Mouse (Mus musculus): ENCODE measurements at regions not wholly inside any gene's neighbourhood (a gene's known extent, or its start where the extent isn't known, plus 50 kb on each side); places are given as distances from the start of the nearest gene placed in this dataset.

GRCm38 (mm10) chr9:84370260-84370659, 445.3 kb downstream of the Bckdhb start:
- TF ChIP-seq MEF2A (IDR thresholded peaks at IDR 0.05; ENCODE audit: borderline replicate concordance, low read depth, low read length) (no peak), ZMIZ1 (IDR thresholded peaks at IDR 0.05; ENCODE audit: low read depth, low read length) (no peak), USF1 (IDR thresholded peaks at IDR 0.05; ENCODE audit: low read depth, low read length) (no peak), SMC3 (IDR thresholded peaks at IDR 0.05; ENCODE audit: low read depth, low read length) (no peak), KAT2A (IDR thresholded peaks at IDR 0.05; ENCODE audit: insufficient replicate concordance, low read length) (no peak), CHD2 (IDR thresholded peaks at IDR 0.05; ENCODE audit: low read length) (no peak), TBP (conservative IDR thresholded peaks at IDR 0.05; ENCODE audit: low read depth, low read length) (no peak), CTCF (conservative IDR thresholded peaks at IDR 0.05 in 1 of 2, IDR thresholded peaks at IDR 0.05 in 1 of 2; ENCODE audit: low read depth in 2 of 2, low read length in 2 of 2) (no peak), ZNF384 (IDR thresholded peaks at IDR 0.05; ENCODE audit: low read depth, low read length) (no peak), NRF1 (IDR thresholded peaks at IDR 0.05; ENCODE audit: low read depth, low read length) (no peak), MAZ (IDR thresholded peaks at IDR 0.05; ENCODE audit: low read depth, low read length) (no peak), JUND (conservative IDR thresholded peaks at IDR 0.05; ENCODE audit: low read depth, low read length) (no peak), ELF1 (IDR thresholded peaks at IDR 0.05; ENCODE audit: low read depth, low read length) (no peak), MXI1 (IDR thresholded peaks at IDR 0.05; ENCODE audit: low read depth, low read length) (no peak), MAFK (IDR thresholded peaks at IDR 0.05; ENCODE audit: insufficient replicate concordance, low read length) (no peak), BHLHE40 (IDR thresholded peaks at IDR 0.05; ENCODE audit: low read depth, low read length) (no peak), E2F4 (IDR thresholded peaks at IDR 0.05; ENCODE audit: insufficient replicate concordance, low read depth, low read length) (no peak)
- H3K4me1 ChIP-seq (ENCODE audit: control insufficient read depth in 1 of 2, insufficient read depth in 2 of 2), result no peaks in the 10 kb centered on the region
- in situ Hi-C loops (cut with MboI; ENCODE audit: low pct_ligation_motif_present, low pct_unique_long_range_greater_than_20kb, low sequenced_read_pairs), result no loop called here
- dilution Hi-C loops (cut with MboI; ENCODE audit: extremely low pct_ligation_motif_present, extremely low pct_unique_long_range_greater_than_20kb, low sequenced_read_pairs), result no loop called here
- no peaks in the 10 kb centered on the region for H3K79me2 ChIP-seq (replicated peaks; ENCODE audit: control insufficient read depth, extremely low read depth, insufficient read depth, poor library complexity, severe bottlenecking)
- H3K4me3 ChIP-seq (replicated peaks in 1 of 3; ENCODE audit: low read depth in 2 of 3, low read length in 2 of 3, poor library complexity in 1 of 3), result no peak overlapping the region
- no peak overlapping the region for H3K4me2 ChIP-seq (ENCODE audit: insufficient read depth, low read depth, poor library complexity, severe bottlenecking)
- no peaks in the 10 kb centered on the region for H3K27me3 ChIP-seq (replicated peaks)
- H3K9ac ChIP-seq (ENCODE audit: insufficient read depth, low read depth), result no peak overlapping the region
- no peak overlapping the region for H3K27ac ChIP-seq (ENCODE audit: insufficient read depth, low read depth)
- no peaks in the 10 kb centered on the region for H3K36me3 ChIP-seq (replicated peaks in 1 of 2; ENCODE audit: control insufficient read depth in 1 of 2, insufficient read depth in 1 of 2, low read length in 1 of 2)
- DNase-seq (ENCODE audit: extremely low read depth), result no peak
- H3K9me3 ChIP-seq (replicated peaks; ENCODE audit: low read length), result no peaks in the 10 kb centered on the region

- dilution Hi-C loops (cut with MboI; ENCODE audit: extremely low pct_ligation_motif_present, extremely low pct_unique_long_range_greater_than_20kb, low sequenced_read_pairs) (no loop called here), in situ Hi-C loops (cut with MboI; ENCODE audit: low pct_ligation_motif_present, low pct_unique_long_range_greater_than_20kb, low sequenced_read_pairs) (no loop called here)
- no peak for DNase-seq (ENCODE audit: extremely low read depth)
- Histone ChIP-seq H3K4me1 (ENCODE audit: control insufficient read depth in 1 of 2, insufficient read depth in 2 of 2) (no peaks in the 10 kb centered on the region), H3K9me3 (replicated peaks; ENCODE audit: low read length) (no peaks in the 10 kb centered on the region), H3K79me2 (replicated peaks; ENCODE audit: control insufficient read depth, extremely low read depth, insufficient read depth, poor library complexity, severe bottlenecking) (no peaks in the 10 kb centered on the region), H3K36me3 (replicated peaks in 1 of 2; ENCODE audit: control insufficient read depth in 1 of 2, insufficient read depth in 1 of 2, low read length in 1 of 2) (no peaks in the 10 kb centered on the region), H3K4me2 (ENCODE audit: insufficient read depth, low read depth, poor library complexity, severe bottlenecking) (no peak overlapping the region), H3K27ac (ENCODE audit: insufficient read depth, low read depth) (no peak overlapping the region), H3K4me3 (replicated peaks in 1 of 3; ENCODE audit: low read depth in 2 of 3, low read length in 2 of 3, poor library complexity in 1 of 3) (no peak overlapping the region), H3K9ac (ENCODE audit: insufficient read depth, low read depth) (no peak overlapping the region), H3K27me3 (replicated peaks) (no peaks in the 10 kb centered on the region)
- no peak for TF ChIP-seq RAD21 (IDR thresholded peaks at IDR 0.05; ENCODE audit: low read depth, low read length)
- TF ChIP-seq CHD2 (IDR thresholded peaks at IDR 0.05; ENCODE audit: low read length), result no peak
- TF ChIP-seq E2F4 (IDR thresholded peaks at IDR 0.05; ENCODE audit: insufficient replicate concordance, low read depth, low read length), result no peak
- TF ChIP-seq ETS1 (conservative IDR thresholded peaks at IDR 0.05; ENCODE audit: low read depth, low read length), result no peak
- TF ChIP-seq IRF4 (IDR thresholded peaks at IDR 0.05; ENCODE audit: low read depth, low read length), result no peak
- no peak for TF ChIP-seq PAX5 (IDR thresholded peaks at IDR 0.05; ENCODE audit: low read length)
- no peak for TF ChIP-seq MAX (IDR thresholded peaks at IDR 0.05; ENCODE audit: low read length)
- TF ChIP-seq ZNF384 (IDR thresholded peaks at IDR 0.05; ENCODE audit: low read depth, low read length), result no peak
- TF ChIP-seq NRF1 (IDR thresholded peaks at IDR 0.05; ENCODE audit: low read depth, low read length), result no peak
- TF ChIP-seq JUN (IDR thresholded peaks at IDR 0.05; ENCODE audit: insufficient read depth, low read depth, low read length), result no peak
- no peak for TF ChIP-seq ZC3H11A (IDR thresholded peaks at IDR 0.05; ENCODE audit: low read depth, low read length)
- no peak for TF ChIP-seq TBP (conservative IDR thresholded peaks at IDR 0.05; ENCODE audit: low read depth, low read length)
- no peak for TF ChIP-seq EP300 (IDR thresholded peaks at IDR 0.05; ENCODE audit: low read length)
- no peak for TF ChIP-seq ELF1 (IDR thresholded peaks at IDR 0.05; ENCODE audit: low read depth, low read length)
- TF ChIP-seq CTCF (conservative IDR thresholded peaks at IDR 0.05 in 1 of 2, IDR thresholded peaks at IDR 0.05 in 1 of 2; ENCODE audit: low read depth in 2 of 2, low read length in 2 of 2), result no peak
- no peak for TF ChIP-seq CHD1 (IDR thresholded peaks at IDR 0.05; ENCODE audit: low read depth, low read length)
- no peak for TF ChIP-seq ZMIZ1 (IDR thresholded peaks at IDR 0.05; ENCODE audit: low read depth, low read length)
Observed at GRCm38 (mm10) chr9:84375746-84376145, 450.8 kb downstream of the Bckdhb start.

Data from CH12.LX (cell line).